Mouse (Mus musculus) large intestine, adult 2 months (tissue): ENCODE results near the gene Myo18a. TPM values are rescaled to one million over a fixed set of nuclear protein-coding genes. Genes with fewer than 3 reads are reported as not detected.

Experiments used
- DNase-seq: peaks from one replicate; pipeline ENCODE4 v3.0.0-alpha.2; 2012; ENCODE audit warnings: low read depth, low spot score
- WGBS: fragments of 180-500 bp; shearing (Covaris S2); methylation state at CpG from one replicate; pipeline ENCODE4 v1.1.7; 2018; 5-methylcytosine and 5-hydroxymethylcytosine counted together
- polyA plus RNA-seq: library from polyadenylated mRNA; depleted of rRNA; stranded (reverse); fragments of >200 nt; gene quantifications from 2 replicates; pipeline ENCODE4 v1.2.3, GENCODE M21; 2012; rRNA removed

Gene Myo18a
- polyA plus RNA-seq, 1 experiment, result 69.0 TPM

GRCm38 (mm10) chr11:77909776-77910175 is 146.7 kb downstream of the Myo18a start:
- 34% methylated on average over 6 of the region's 6 CpGs for WGBS
- DNase-seq, result no peak

- WGBS, result 58% methylated on average over 6 of the region's 6 CpGs
- DNase-seq, result no peak
These were observed 150.5 kb downstream of the Myo18a start for GRCm38 (mm10) chr11:77913505-77913904.

GRCm38 (mm10) chr11:77914598-77915260 is 151.7 kb downstream of the Myo18a start:
- WGBS, result 8% methylated on average over 32 of the region's 32 CpGs

More at GRCm38 (mm10) chr11:77914598-77915260, 151.7 kb downstream of the Myo18a start:
- DNase-seq, result no peak

Other genes with a start within 250 kb of the Myo18a start
- 1.0 and 1.8 TPM in 2 replicates for gene Abhd15, start 248.1 kb upstream of the Myo18a start, polyA plus RNA-seq
- gene Trp53i13, start 247.3 kb upstream of the Myo18a start, polyA plus RNA-seq, result 22.6 and 24.3 TPM in 2 replicates
- 0.05 TPM in 1 of 2 replicates, not detected in the other for gene Gm10392, start 244.0 kb upstream of the Myo18a start, polyA plus RNA-seq
- 2.9 and 4.4 TPM in 2 replicates for gene Taok1, start 155.4 kb upstream of the Myo18a start, polyA plus RNA-seq
- gene Nufip2, start 77.1 kb upstream of the Myo18a start, polyA plus RNA-seq, result 5.4 and 12.3 TPM in 2 replicates
- gene Cryba1, start 38.0 kb upstream of the Myo18a start, polyA plus RNA-seq, result not detected in 2 replicates
- gene Gm10277, start 24.5 kb downstream of the Myo18a start, polyA plus RNA-seq, result 0.02 TPM in 1 of 2 replicates, not detected in the other
- gene Pipox, start 130.8 kb downstream of the Myo18a start, polyA plus RNA-seq, result 8.4 and 21.5 TPM in 2 replicates
- 0.18 and 0.48 TPM in 2 replicates for gene Sez6, start 167.6 kb downstream of the Myo18a start, polyA plus RNA-seq
- gene Phf12, start 219.5 kb downstream of the Myo18a start, polyA plus RNA-seq, result 27.0 and 41.8 TPM in 2 replicates